Mouse (Mus musculus) kidney, postnatal 4 days (tissue): ENCODE data around the gene Tfb1m.
A peak's percentile ranks its signal among the peaks of the same experiment; 100 is the strongest.

ENCODE experiments used
- DNase-seq, 2 experiments: peaks; one replicate each; pipeline ENCODE4 v3.0.0; 2021; ENCODE audit warnings: mixed read lengths in 2 of 2

Gene Tfb1m

GRCm38 (mm10) chr17:3557331-3558311 lies at the start of gene Tfb1m:
Gene Tfb1m, minus strand, starts transcription at chr17:3557781.
- peak; percentile 97 to 98 for DNase-seq

- DNase-seq: no peak
These were observed 45.5 kb upstream of the Tfb1m start for GRCm38 (mm10) chr17:3602954-3603672.

- DNase-seq: no peak
These were observed 40.8 kb upstream of the Tfb1m start for GRCm38 (mm10) chr17:3598393-3598792.

- peak; percentile 4 for DNase-seq
These were observed 40.3 kb upstream of the Tfb1m start for GRCm38 (mm10) chr17:3597866-3598265.

GRCm38 (mm10) chr17:3597130-3597529 lies 39.5 kb upstream of the Tfb1m start:
- DNase-seq: peak in 1 of 2 experiments; percentile 28

- peak; percentile 88 for DNase-seq
These were observed 13.3 kb upstream of the Tfb1m start for GRCm38 (mm10) chr17:3570876-3571275.

GRCm38 (mm10) chr17:3562405-3562804 lies 4.8 kb upstream of the Tfb1m start:
- peak in 1 of 2 experiments; percentile 8 for DNase-seq

GRCm38 (mm10) chr17:3560534-3560933 lies 3.0 kb upstream of the Tfb1m start:
- no peak for DNase-seq

- peak; percentile 9 to 17 for DNase-seq
These were observed 832 bp upstream of the Tfb1m start for GRCm38 (mm10) chr17:3558356-3558870.

GRCm38 (mm10) chr17:3556251-3556650 lies 1.3 kb downstream of the Tfb1m start:
- no peak for DNase-seq

- DNase-seq: no peak
These were observed 9.9 kb downstream of the Tfb1m start for GRCm38 (mm10) chr17:3547725-3548124.

- DNase-seq: no peak
These were observed 16.5 kb downstream of the Tfb1m start for GRCm38 (mm10) chr17:3541033-3541432.

GRCm38 (mm10) chr17:3540304-3540703 lies 17.3 kb downstream of the Tfb1m start:
- no peak for DNase-seq

GRCm38 (mm10) chr17:3533425-3533824 lies 24.2 kb downstream of the Tfb1m start:
- no peak for DNase-seq

GRCm38 (mm10) chr17:3532254-3532653 lies 25.3 kb downstream of the Tfb1m start, which contains the start of gene Cldn20:
Gene Cldn20, plus strand, starts transcription at chr17:3532554.
- DNase-seq: no peak

- no peak for DNase-seq
These were observed 25.9 kb downstream of the Tfb1m start for GRCm38 (mm10) chr17:3531641-3532040.

- DNase-seq: no peak
These were observed 27.0 kb downstream of the Tfb1m start for GRCm38 (mm10) chr17:3530549-3530948.

- DNase-seq: no peak
These were observed 28.1 kb downstream of the Tfb1m start for GRCm38 (mm10) chr17:3529523-3529922.

GRCm38 (mm10) chr17:3527841-3528471 lies 29.6 kb downstream of the Tfb1m start:
- DNase-seq: no peak

GRCm38 (mm10) chr17:3520344-3520743 lies 37.2 kb downstream of the Tfb1m start:
- no peak for DNase-seq

- no peak for DNase-seq
These were observed 41.2 kb downstream of the Tfb1m start for GRCm38 (mm10) chr17:3516406-3516805.

- DNase-seq: no peak
These were observed 41.7 kb downstream of the Tfb1m start for GRCm38 (mm10) chr17:3515851-3516250.

- DNase-seq: no peak
These were observed 43.3 kb downstream of the Tfb1m start for GRCm38 (mm10) chr17:3514316-3514715.
